Mouse (Mus musculus) kidney, adult 8-10 months (tissue): Measurements from ENCODE around the gene B3gnt2.

Experiments used
- DNase-seq, 2 experiments: peaks; one replicate each; pipeline ENCODE4 v3.0.0; 2022

Gene B3gnt2

DNA sequence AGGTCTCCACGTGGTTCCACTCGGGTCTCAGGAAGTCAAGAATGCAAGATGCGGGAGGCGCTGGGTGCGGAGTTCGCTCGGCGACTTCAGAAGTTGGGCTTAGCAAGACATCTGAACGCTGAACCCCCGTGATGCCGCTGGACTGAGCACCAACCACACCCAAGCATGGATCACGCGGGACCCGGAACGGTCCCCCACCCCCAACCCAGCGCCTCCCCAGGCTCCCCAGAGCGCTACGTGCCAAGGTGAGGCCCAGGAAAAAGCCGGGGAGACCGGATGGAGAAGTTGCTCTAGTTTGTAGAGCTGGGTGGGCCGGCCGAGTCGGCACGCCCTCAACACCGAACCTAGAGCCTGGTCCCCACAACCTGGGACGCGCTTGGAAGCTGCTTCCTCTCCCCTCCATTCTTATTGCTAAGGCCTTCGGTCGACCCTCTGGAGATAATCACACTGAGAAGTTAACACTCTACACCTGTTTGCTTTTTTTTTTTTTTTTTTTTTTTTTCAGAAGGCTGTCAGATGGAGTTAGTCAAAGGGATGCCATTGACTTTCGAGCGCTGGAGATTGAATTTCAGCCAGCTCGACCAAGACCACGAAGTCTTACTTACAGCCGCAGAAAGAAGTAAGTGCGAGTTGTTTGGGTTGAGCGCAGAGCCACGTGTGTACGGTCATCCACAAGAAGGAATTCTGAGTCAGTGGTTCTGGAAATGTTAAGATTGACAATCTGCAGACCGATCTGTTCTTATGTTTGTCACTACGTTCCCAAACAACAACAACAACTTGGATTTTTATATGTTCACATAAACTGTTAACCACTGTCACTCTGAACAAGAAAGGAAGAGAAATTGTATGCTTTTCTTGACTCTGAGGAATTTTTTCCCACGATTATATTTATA lies at the start of gene B3gnt2:
Gene B3gnt2 (minus strand): TSS at position 627 of the 893 bp plus-strand sequence.
- no peak for DNase-seq

GRCm38 (mm10) chr11:22906453-22906865 lies 45.7 kb upstream of the B3gnt2 start:
- DNase-seq, result no peak

GRCm38 (mm10) chr11:22902923-22903322 lies 42.2 kb upstream of the B3gnt2 start:
- no peak for DNase-seq

GRCm38 (mm10) chr11:22900041-22900440 lies 39.3 kb upstream of the B3gnt2 start:
- DNase-seq, result no peak

DNA sequence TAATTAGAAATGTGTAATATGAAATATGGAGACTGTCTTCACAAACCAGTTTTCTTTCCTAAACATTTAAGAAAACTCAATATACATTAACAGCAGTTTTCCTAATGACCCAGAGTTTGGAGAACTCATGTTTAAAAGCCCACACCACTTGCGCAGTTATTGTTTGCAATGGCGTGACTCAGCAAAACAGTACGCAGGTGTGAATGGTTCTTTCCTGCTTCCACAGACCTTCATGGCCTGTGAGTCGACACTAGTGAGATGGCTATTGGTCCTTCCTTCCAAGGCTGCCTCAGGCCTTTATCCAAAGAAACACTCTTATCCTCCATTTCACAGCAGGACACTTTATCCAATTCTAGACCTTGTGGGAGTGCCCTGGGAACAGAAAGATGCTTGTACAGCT lies 36.9 kb upstream of the B3gnt2 start:
- no peak for DNase-seq

- no peak for DNase-seq
These were observed 36.4 kb upstream of the B3gnt2 start for GRCm38 (mm10) chr11:22897127-22897526.

DNA sequence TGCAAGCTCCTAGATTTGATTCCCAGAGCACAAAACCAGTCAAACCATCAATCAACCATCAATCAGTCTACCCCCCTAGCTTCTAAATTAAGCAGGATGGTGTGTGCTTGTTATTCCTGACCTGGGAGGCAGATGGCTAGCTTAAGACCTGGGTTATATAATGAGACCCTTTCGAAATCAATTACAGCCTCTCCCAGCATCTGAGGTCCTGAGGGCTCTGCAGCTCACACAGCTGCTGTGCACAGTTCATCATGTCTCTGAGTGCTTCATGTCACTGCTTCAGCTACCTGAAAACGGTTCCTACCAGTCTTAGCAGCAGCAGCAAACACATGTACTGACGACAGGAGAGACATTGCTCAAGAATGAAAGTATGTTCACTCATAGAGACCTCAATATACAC lies 32.3 kb upstream of the B3gnt2 start:
- DNase-seq, result no peak

DNA sequence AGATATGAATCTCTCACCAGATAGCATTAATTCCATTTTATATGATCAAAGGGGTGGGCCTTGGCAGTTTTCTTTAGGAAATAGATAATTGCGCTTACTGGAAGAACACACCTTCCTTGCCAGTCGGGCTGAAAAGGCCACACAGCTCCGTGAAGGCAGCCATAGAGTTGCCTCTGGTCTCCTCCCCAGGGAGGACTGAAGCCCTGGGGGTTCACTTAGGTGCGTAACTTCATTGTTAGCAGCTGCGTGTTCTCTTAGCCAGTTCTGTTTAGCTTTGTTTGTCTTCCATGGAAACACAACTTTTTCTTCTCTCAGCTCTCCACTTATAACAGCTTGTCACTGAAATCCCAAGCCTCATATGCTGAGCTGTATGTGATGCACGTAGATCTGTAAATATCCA lies 31.7 kb upstream of the B3gnt2 start:
- DNase-seq, result no peak

GRCm38 (mm10) chr11:22891876-22892275 lies 31.1 kb upstream of the B3gnt2 start:
- DNase-seq, result peak; percentile 34 to 40

GRCm38 (mm10) chr11:22891242-22891641 lies 30.5 kb upstream of the B3gnt2 start:
- DNase-seq, result no peak

GRCm38 (mm10) chr11:22889224-22889623 lies 28.5 kb upstream of the B3gnt2 start:
- DNase-seq, result no peak

GRCm38 (mm10) chr11:22886991-22887390 lies 26.2 kb upstream of the B3gnt2 start:
- DNase-seq, result no peak

DNA sequence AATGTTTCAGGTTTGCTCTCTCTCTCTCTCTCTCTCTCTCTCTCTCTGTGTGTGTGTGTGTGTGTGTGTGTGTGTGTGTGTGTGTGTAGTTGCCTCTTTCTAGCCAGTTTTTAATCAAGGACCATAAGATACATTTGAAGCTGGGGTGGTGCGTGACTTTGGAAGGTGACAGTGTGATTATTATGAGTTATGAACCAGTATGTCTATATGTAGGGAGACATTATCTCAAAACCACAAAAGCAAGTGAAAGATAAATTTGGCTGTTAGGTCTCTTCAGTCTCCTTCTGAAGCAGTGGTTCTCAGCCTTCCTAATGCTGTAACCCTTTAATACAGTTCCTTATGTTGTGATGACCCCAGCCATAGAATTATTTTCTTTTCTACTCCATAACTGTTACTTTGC lies 24.6 kb upstream of the B3gnt2 start:
- no peak for DNase-seq

DNA sequence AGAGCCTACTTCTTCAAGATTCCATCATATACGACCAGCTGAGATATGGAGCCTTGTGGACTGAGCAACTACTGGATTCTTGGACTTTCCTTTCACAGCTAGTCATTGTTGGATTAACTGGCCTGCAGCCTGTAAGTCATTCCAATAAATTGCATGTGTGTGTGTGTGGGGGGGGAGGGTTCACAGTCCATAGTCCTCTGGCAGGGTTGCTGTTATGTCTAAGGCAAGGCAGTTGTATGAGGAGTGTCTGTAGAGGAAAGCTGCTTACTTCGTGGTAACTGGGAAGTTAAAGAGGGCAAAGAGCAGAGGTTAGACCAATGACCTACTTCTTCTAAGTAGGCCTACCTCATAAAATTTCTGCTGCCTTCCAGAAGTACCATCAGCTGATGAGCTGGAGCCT lies 22.9 kb upstream of the B3gnt2 start:
- peak; percentile 61 to 72 for DNase-seq

GRCm38 (mm10) chr11:22882926-22883325 lies 22.2 kb upstream of the B3gnt2 start:
- DNase-seq, result no peak

GRCm38 (mm10) chr11:22880383-22881172 lies 19.8 kb upstream of the B3gnt2 start:
- no peak for DNase-seq

DNA sequence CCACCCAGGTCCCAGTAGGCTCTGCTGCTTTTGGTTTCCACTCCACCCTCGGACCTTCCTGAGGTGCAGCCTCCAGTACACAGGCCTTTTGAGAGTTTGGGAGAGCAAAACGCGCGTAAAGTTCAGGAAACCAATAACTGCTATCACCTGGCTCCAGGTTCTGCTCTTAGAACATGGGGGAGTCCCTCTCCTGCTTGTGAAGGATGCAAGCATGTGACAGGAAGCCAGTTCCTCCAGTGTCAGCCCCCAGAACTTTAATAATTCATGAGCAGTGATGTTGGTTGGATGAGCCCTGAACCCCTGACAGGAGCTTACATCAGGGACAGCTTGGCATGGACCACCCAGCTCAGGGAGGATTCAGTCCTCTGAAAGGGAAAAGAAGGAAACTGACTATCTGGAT lies 18.9 kb upstream of the B3gnt2 start:
- no peak for DNase-seq

GRCm38 (mm10) chr11:22876680-22877330 lies 16.0 kb upstream of the B3gnt2 start:
- no peak for DNase-seq

DNA sequence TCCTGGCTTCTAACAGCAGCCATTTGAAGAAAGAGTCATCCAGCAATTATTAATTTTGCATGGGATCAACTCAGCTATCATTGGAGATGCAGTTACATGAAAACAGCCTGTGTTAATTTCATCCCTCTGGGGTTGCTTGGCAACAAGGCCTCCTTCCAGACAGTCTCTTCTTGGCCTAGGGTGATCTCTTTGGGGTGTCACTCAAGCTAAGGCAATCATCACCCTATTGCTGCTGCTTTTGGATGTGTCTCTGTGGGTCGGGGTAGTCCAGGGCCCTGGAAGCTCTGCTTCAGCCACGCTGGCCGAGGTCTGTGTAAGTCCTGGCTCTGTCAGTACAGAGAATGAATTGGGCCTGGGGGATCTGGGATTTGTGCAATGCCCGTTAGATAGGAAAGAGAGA lies 14.5 kb upstream of the B3gnt2 start:
- DNase-seq, result no peak

- DNase-seq, result no peak
These were observed 14.0 kb upstream of the B3gnt2 start for GRCm38 (mm10) chr11:22874747-22875146.

DNA sequence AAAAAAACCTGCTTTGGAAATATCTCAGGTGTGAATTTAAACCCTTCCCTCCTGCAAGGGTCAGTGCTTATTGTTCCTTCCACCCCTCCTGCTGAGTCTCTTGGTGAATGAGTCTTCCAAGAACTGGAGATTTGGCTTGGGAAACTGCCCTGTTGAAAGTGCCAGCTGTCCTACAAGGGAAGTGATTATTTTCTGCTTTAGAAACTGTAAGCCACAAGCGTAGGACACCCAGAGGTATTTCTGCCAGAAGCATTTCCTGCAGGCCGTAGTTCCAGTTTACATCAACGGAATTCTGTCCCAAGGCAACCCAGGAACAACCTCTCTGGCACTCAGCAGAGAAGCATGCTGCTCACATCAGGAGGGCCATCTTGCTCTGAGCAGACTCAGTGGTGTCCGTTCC lies 12.6 kb upstream of the B3gnt2 start:
- peak in 1 of 2 experiments; percentile 16 for DNase-seq

DNA sequence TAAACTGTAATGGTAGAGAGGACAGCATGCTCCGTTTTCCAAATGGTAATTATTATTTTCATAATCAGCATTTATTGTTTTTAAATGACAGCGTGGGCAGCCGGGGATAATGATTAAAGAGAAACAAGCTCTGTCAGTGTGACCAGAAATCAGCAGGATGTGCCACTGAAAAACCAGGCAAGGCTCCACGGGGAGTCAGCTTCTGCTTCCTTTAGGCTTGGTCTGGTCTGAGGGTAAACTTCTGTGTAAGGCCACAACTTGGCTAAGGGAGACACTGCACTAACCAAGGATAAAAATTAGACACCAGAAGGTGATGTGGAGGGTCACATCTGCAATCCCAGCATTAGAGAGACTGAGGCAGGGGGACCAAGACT lies 11.5 kb upstream of the B3gnt2 start:
- no peak for DNase-seq

DNA sequence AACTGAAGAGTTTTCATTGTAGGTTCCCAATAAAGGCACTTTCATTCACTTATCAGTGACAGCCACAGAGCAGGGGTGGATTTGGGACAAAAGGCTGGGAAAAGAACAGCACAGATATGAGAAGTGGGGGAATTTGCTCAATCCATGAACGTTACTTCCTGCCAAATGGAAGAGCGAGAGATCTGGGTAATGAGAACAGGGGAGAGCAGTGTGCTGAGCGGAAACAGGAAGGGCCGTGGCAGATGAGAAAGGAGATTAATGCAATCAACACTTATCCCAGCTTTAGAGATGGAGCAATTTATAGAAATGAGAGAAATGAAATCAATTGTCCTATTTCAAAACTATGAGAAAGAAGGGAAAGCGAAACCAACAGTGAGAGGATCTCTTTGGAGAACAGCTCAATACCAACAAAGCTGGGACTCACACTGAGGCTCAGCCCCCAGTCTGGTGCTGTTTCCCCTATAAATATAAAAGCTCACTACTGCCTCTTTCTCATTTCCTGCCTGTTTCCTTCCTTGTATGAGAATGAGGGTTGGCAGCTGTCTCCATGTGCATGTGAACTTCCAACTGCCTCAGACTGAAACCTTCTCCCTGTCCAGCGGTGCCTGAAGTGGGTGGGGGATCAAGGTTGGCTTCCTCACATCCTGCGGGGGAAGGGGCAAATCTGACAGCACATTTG lies 11.0 kb upstream of the B3gnt2 start:
- no peak for DNase-seq
